Mouse (Mus musculus) activated CD4-positive, CD25-positive, alpha-beta regulatory T cell, adult 4 months (primary cell): ENCODE results near the gene Fbf1. TPM values are rescaled to one million over a fixed set of nuclear protein-coding genes. Genes with fewer than 3 reads are reported as not detected.
A peak's percentile ranks its signal among the peaks of the same experiment; 100 is the strongest.

Experiments
- ATAC-seq: one replicate; pipeline ENCODE4 v1.8.0; 2017
- polyA plus RNA-seq, 2 experiments: library from polyadenylated mRNA; unstranded; fragments of 100-300 nt; shearing (Covaris generic); gene quantifications; one replicate each; pipeline ENCODE4 v1.2.1; 2017

Gene Fbf1
- polyA plus RNA-seq, result 1 to 10 TPM; 2.1 to 3.4 TPM

- ATAC-seq, result peak; percentile 98
These were observed at the start of gene Fbf1 for GRCm38 (mm10) chr11:116167884-116168439. TSS of gene Fbf1 (minus strand) at chr11:116168166.

GRCm38 (mm10) chr11:116216549-116216948 is 48.6 kb upstream of the Fbf1 start:
- ATAC-seq, result no peak

GRCm38 (mm10) chr11:116215991-116216390 is 48.0 kb upstream of the Fbf1 start:
- no peak for ATAC-seq

- no peak for ATAC-seq
These were observed 47.2 kb upstream of the Fbf1 start for GRCm38 (mm10) chr11:116215181-116215580.

- ATAC-seq, result no peak
These were observed 46.0 kb upstream of the Fbf1 start for GRCm38 (mm10) chr11:116213877-116214510.

GRCm38 (mm10) chr11:116212847-116213246 is 44.9 kb upstream of the Fbf1 start:
- no peak for ATAC-seq

- no peak for ATAC-seq
These were observed 42.7 kb upstream of the Fbf1 start for GRCm38 (mm10) chr11:116210696-116211095.

GRCm38 (mm10) chr11:116209257-116209656 is 41.3 kb upstream of the Fbf1 start:
- ATAC-seq, result no peak

- no peak for ATAC-seq
These were observed 40.7 kb upstream of the Fbf1 start for GRCm38 (mm10) chr11:116208660-116209059.

GRCm38 (mm10) chr11:116206678-116207077 is 38.7 kb upstream of the Fbf1 start:
- ATAC-seq, result no peak

GRCm38 (mm10) chr11:116203150-116203549 is 35.2 kb upstream of the Fbf1 start:
- ATAC-seq, result no peak

GRCm38 (mm10) chr11:116201151-116201550 is 33.2 kb upstream of the Fbf1 start:
- no peak for ATAC-seq

- ATAC-seq, result peak; percentile 88
These were observed 30.9 kb upstream of the Fbf1 start, which contains the start of the genes Ten1 and Acox1 for GRCm38 (mm10) chr11:116198639-116199531. TSS of gene Ten1 (plus strand) at chr11:116198855. TSS of gene Acox1 (minus strand) at chr11:116199045.

GRCm38 (mm10) chr11:116198132-116198531 is 30.2 kb upstream of the Fbf1 start:
- no peak for ATAC-seq

GRCm38 (mm10) chr11:116197584-116197906 is 29.6 kb upstream of the Fbf1 start:
- ATAC-seq, result no peak

- ATAC-seq, result no peak
These were observed 29.1 kb upstream of the Fbf1 start for GRCm38 (mm10) chr11:116196866-116197583.

- no peak for ATAC-seq
These were observed 28.4 kb upstream of the Fbf1 start for GRCm38 (mm10) chr11:116196336-116196735.

- ATAC-seq, result no peak
These were observed 27.3 kb upstream of the Fbf1 start for GRCm38 (mm10) chr11:116195252-116195651.

GRCm38 (mm10) chr11:116194619-116195018 is 26.7 kb upstream of the Fbf1 start:
- no peak for ATAC-seq

GRCm38 (mm10) chr11:116187226-116187930 is 19.4 kb upstream of the Fbf1 start:
- ATAC-seq, result no peak

GRCm38 (mm10) chr11:116186360-116186759 is 18.4 kb upstream of the Fbf1 start:
- no peak for ATAC-seq

GRCm38 (mm10) chr11:116185836-116186235 is 17.9 kb upstream of the Fbf1 start:
- no peak for ATAC-seq
